Mouse (Mus musculus) hindbrain, embryonic 14.5 days (tissue): ENCODE data around the gene Gm11238. TPM values are rescaled to one million over a fixed set of nuclear protein-coding genes. Genes with fewer than 3 reads are reported as not detected.
A peak's percentile ranks its signal among the peaks of the same experiment; 100 is the strongest.
"Not testable (repeated sequence)": the region's sequence is repeated elsewhere in the genome, so short reads cannot be mapped to it uniquely, and the experiment has no call there.

ENCODE experiments used
- ATAC-seq: fragments of 200-750 bp; cut with Nextera tagmentation; 2 replicates; pipeline ENCODE4 v1.8.0; 2017; ENCODE audit warnings: moderate number of reproducible peaks, mild to moderate bottlenecking, moderate TSS enrichment, moderate library complexity; ENCODE audit not compliant: low FRiP score
- DNase-seq: peaks from one replicate; pipeline ENCODE4 v3.0.0-alpha.2; 2015; ENCODE audit warnings: low spot score
- H3K27ac ChIP-seq: fragments of 300-500 bp; sonication (generic); 2 replicates; pipeline ENCODE4 v1.5.1; 2014; ENCODE audit warnings: mild to moderate bottlenecking, moderate library complexity
- H3K27me3 ChIP-seq: fragments of 300-500 bp; sonication (generic); 2 replicates; pipeline ENCODE4 v1.6.1; 2014; ENCODE audit warnings: mild to moderate bottlenecking, low read length, mixed read lengths; ENCODE audit not compliant: control insufficient read depth, insufficient read depth
- H3K36me3 ChIP-seq: fragments of 300-500 bp; sonication (generic); replicated peaks from 2 replicates; pipeline ENCODE4 v1.6.1; 2014; ENCODE audit not compliant: control insufficient read depth, insufficient read depth
- H3K4me1 ChIP-seq: fragments of 300-500 bp; sonication (generic); replicated peaks from 2 replicates; pipeline ENCODE4 v1.6.1; 2014; ENCODE audit warnings: antibody characterized with exemption, low read length, mixed read lengths; ENCODE audit not compliant: control insufficient read depth, insufficient read depth
- H3K4me2 ChIP-seq: fragments of 300-500 bp; sonication (generic); replicated peaks from 2 replicates; pipeline ENCODE4 v1.6.1; 2014; ENCODE audit warnings: mild to moderate bottlenecking, moderate library complexity
- H3K4me3 ChIP-seq: fragments of 300-500 bp; sonication (generic); replicated peaks from 2 replicates; pipeline ENCODE4 v1.5.1; 2014; ENCODE audit warnings: mild to moderate bottlenecking, low read length
- H3K9ac ChIP-seq: fragments of 300-500 bp; sonication (generic); 2 replicates; pipeline ENCODE4 v1.6.1; 2014
- H3K9me3 ChIP-seq: fragments of 300-500 bp; sonication (generic); 2 replicates; pipeline ENCODE4 v1.6.1; 2016; ENCODE audit warnings: low read length; ENCODE audit not compliant: control insufficient read depth
- WGBS: fragments of 180-500 bp; shearing (Covaris S2); extraction: QIAGEN DNeasy Blood & Tissue Kit; methylation state at CpG from one replicate; pipeline ENCODE4 v1.1.7; 2014; 5-methylcytosine and 5-hydroxymethylcytosine counted together
- polyA plus RNA-seq: library from polyadenylated mRNA; unstranded; fragments of >200 nt; fragmentation: Nextera tagmentation; extraction: Ambion mirVana; gene quantifications from 2 replicates; pipeline ENCODE4 v1.2.1, GENCODE M21; 2014

The Gm11238 gene
- polyA plus RNA-seq: not detected in 2 replicates

DNA sequence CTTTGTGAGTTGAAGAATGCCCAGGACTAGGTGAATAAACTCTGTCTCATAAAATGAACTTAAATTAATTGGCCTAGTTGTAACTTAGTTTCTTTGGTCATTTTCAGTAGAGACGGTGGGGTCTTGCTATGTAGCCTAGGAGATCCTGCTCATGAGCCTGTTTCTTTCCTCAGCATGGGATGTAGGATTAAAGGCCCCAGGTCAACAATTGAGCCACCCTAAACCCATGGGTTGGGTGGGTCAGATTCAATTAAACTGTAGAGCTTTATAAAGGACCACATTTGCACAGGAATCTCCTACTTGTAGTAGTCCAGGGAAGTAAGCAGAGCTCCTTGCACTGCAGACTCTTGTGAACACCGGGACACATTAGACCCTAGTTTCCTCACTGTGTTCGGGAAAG lies at the start of gene Gm11238:
Gene Gm11238 (plus strand): TSS at position 301 of the 400 bp plus-strand sequence.
- ATAC-seq, H3K4me3 ChIP-seq, H3K27me3 ChIP-seq, H3K4me2 ChIP-seq, H3K9me3 ChIP-seq, H3K9ac ChIP-seq, H3K4me1 ChIP-seq, H3K27ac ChIP-seq, H3K36me3 ChIP-seq, DNase-seq: not testable (repeated sequence)
- no CpG with 5 or more reads among the region's 3 CpGs for WGBS

GRCm38 (mm10) chr4:73599248-73599647 lies 8.4 kb upstream of the Gm11238 start:
- 6% methylated on average over 3 of the region's 3 CpGs for WGBS
- Histone ChIP-seq H3K4me1 (no peaks in the 10 kb centered on the region), H3K9ac (no peak overlapping the region), H3K27ac (no peak overlapping the region), H3K27me3 (no peaks in the 10 kb centered on the region), H3K4me3 (no peak overlapping the region), H3K9me3 (no peaks in the 10 kb centered on the region), H3K36me3 (no peaks in the 10 kb centered on the region), H3K4me2 (no peak overlapping the region)
- ATAC-seq (peak; percentile 74; the same call in 1 of the 2 replicates), DNase-seq (peak; percentile 89)

DNA sequence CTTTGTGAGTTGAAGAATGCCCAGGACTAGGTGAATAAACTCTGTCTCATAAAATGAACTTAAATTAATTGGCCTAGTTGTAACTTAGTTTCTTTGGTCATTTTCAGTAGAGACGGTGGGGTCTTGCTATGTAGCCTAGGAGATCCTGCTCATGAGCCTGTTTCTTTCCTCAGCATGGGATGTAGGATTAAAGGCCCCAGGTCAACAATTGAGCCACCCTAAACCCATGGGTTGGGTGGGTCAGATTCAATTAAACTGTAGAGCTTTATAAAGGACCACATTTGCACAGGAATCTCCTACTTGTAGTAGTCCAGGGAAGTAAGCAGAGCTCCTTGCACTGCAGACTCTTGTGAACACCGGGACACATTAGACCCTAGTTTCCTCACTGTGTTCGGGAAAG lies 15.0 kb downstream of the Gm11238 start, which contains the start of gene Gm11237:
Gene Gm11237 (plus strand): TSS at position 301 of the 400 bp plus-strand sequence.
- H3K9me3 ChIP-seq, H3K4me1 ChIP-seq: not testable (repeated sequence)
- WGBS: no CpG with 5 or more reads among the region's 3 CpGs

DNA sequence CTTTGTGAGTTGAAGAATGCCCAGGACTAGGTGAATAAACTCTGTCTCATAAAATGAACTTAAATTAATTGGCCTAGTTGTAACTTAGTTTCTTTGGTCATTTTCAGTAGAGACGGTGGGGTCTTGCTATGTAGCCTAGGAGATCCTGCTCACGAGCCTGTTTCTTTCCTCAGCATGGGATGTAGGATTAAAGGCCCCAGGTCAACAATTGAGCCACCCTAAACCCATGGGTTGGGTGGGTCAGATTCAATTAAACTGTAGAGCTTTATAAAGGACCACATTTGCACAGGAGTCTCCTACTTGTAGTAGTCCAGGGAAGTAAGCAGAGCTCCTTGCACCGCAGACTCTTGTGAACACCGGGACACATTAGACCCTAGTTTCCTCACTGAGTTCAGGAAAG lies 30.1 kb downstream of the Gm11238 start, which contains the start of gene Gm11236:
Gene Gm11236 (plus strand): TSS at position 301 of the 400 bp plus-strand sequence.
- H3K4me3 ChIP-seq, H3K9me3 ChIP-seq, H3K4me2 ChIP-seq, H3K36me3 ChIP-seq, H3K27ac ChIP-seq, H3K4me1 ChIP-seq, H3K27me3 ChIP-seq, ATAC-seq, H3K9ac ChIP-seq, DNase-seq: not testable (repeated sequence)
- WGBS: no CpG with 5 or more reads among the region's 4 CpGs

More for the DNA sequence above, 15.0 kb downstream of the Gm11238 start, which contains the start of gene Gm11237:
- not testable (repeated sequence) for DNase-seq, H3K9ac ChIP-seq, H3K27me3 ChIP-seq, H3K4me3 ChIP-seq, H3K36me3 ChIP-seq, H3K27ac ChIP-seq, ATAC-seq, H3K4me2 ChIP-seq

DNA sequence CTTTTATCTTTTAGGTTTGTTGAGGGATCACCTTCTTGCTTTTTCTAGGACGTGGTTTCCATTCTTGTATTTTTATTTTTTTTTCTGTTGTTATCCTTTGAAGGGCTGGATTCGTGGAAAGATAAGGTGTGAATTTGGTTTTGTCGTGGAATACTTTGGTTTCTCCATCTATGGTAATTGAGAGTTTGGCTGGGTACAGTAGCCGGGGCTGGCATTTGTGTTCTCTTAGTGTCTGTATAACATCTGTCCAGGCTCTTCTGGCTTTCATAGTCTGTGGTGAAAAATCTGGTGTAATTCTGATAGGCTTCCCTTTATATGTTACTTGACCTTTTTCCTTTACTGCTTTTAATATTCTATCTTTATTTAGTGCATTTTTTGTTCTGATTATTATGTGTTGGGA lies 54.2 kb downstream of the Gm11238 start:
- H3K27me3 ChIP-seq, H3K4me1 ChIP-seq, ATAC-seq, H3K27ac ChIP-seq, H3K9ac ChIP-seq, H3K36me3 ChIP-seq, H3K4me2 ChIP-seq, DNase-seq, H3K4me3 ChIP-seq, H3K9me3 ChIP-seq: not testable (repeated sequence)
- WGBS: 87% methylated on average over 4 of the region's 4 CpGs

DNA sequence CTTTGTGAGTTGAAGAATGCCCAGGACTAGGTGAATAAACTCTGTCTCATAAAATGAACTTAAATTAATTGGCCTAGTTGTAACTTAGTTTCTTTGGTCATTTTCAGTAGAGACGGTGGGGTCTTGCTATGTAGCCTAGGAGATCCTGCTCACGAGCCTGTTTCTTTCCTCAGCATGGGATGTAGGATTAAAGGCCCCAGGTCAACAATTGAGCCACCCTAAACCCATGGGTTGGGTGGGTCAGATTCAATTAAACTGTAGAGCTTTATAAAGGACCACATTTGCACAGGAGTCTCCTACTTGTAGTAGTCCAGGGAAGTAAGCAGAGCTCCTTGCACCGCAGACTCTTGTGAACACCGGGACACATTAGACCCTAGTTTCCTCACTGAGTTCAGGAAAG lies 60.4 kb downstream of the Gm11238 start, which contains the start of gene Gm11239:
Gene Gm11239 (plus strand): TSS at position 301 of the 400 bp plus-strand sequence.
- not testable (repeated sequence) for DNase-seq, ATAC-seq, H3K27ac ChIP-seq

GRCm38 (mm10) chr4:73683216-73683615 lies 75.5 kb downstream of the Gm11238 start, which contains the start of gene Gm428:
Gm428 (plus strand) TSS chr4:73683516.
- no CpG with 5 or more reads among the region's 4 CpGs for WGBS
- not testable (repeated sequence) for H3K36me3 ChIP-seq, ATAC-seq, DNase-seq, H3K4me3 ChIP-seq, H3K27me3 ChIP-seq, H3K4me1 ChIP-seq, H3K27ac ChIP-seq, H3K9ac ChIP-seq, H3K4me2 ChIP-seq, H3K9me3 ChIP-seq

More for the DNA sequence above, 60.4 kb downstream of the Gm11238 start, which contains the start of gene Gm11239:
- not testable (repeated sequence) for H3K4me1 ChIP-seq, H3K4me3 ChIP-seq, H3K4me2 ChIP-seq, H3K9ac ChIP-seq, H3K36me3 ChIP-seq, H3K27me3 ChIP-seq, H3K9me3 ChIP-seq
- WGBS: no CpG with 5 or more reads among the region's 4 CpGs

Other genes with a start within 250 kb of the Gm11238 start
- gene Gm11487, start 202.8 kb upstream of the Gm11238 start, polyA plus RNA-seq: not detected in 2 replicates
- gene Gm11237, start 15.1 kb downstream of the Gm11238 start, polyA plus RNA-seq: not detected in 2 replicates
- not detected in 2 replicates for gene Gm11236, start 30.2 kb downstream of the Gm11238 start, polyA plus RNA-seq
- not detected in 2 replicates for gene Gm11239, start 60.5 kb downstream of the Gm11238 start, polyA plus RNA-seq
- not detected in 2 replicates for gene Gm428, start 75.6 kb downstream of the Gm11238 start, polyA plus RNA-seq
- 0.66 and 0.81 TPM in 2 replicates for gene Rasef, start 183.1 kb downstream of the Gm11238 start, polyA plus RNA-seq